Mouse (Mus musculus) common myeloid progenitor, adult 5-6 weeks (primary cell): ENCODE data around the gene Myh9. TPM values are rescaled to one million over a fixed set of nuclear protein-coding genes. Genes with fewer than 3 reads are reported as not detected.
A peak's percentile ranks its signal among the peaks of the same experiment; 100 is the strongest.

Source experiments
- ATAC-seq: replicated peaks from 2 replicates; pipeline ENCODE4 v1.8.0; 2016; ENCODE audit warnings: low read depth, mild to moderate bottlenecking, moderate TSS enrichment, inconsistent platforms; ENCODE audit not compliant: poor library complexity, severe bottlenecking
- total RNA-seq: library from RNA; stranded (forward); fragments of 200-1000, 187-1606 nt; gene quantifications from 2 replicates; pipeline ENCODE4 v1.2.3, GENCODE M21; 2017

Gene Myh9
- 362 and 430 TPM in 2 replicates for total RNA-seq

DNA sequence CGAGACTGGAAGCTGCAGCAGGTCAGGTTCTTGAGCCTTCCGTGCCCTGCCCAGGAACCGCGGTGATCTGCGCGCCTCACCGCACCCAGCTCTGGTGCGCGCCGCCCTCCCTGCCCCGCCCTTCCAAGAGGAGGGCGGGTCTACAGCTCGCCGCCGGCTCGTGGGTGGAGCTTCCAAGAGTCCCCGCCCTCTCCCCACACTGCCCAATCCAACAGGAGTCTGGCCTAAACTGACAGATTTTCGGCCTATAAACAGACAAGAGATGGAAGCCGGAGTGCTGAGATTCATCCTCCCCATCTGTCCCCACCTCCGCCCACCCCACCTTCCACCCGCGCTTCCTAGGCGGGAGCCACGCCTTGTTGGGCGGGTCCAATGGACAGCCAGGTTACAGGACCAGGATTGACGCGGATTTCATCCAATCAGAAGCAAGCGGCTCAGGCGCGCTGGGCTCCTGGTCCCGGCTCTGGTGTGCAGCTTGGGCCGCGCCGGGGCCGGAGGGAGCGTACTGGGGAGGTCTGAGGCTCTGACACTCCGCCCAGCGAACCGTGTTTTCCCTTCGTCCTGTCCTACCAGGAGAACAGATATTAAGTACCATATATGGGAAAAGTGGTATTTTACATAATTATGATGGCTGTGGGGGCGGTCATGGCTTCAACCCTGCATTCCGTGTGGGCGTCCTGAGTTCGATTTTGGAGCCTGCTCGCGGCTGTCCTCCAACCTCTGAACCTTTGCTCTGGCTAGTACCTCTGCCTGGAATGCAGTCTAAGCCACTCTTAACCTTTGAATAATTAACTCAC, at the start of gene Myh9:
Myh9 (minus strand) TSS at position 129 of the 797 bp plus-strand sequence.
- ATAC-seq: peak; percentile 81

GRCm38 (mm10) chr15:77891766-77892165, 49.8 kb upstream of the Myh9 start:
- no peak for ATAC-seq

GRCm38 (mm10) chr15:77889761-77890422, 47.9 kb upstream of the Myh9 start:
- no peak for ATAC-seq

- ATAC-seq: no peak
Measured at GRCm38 (mm10) chr15:77888286-77888685, 46.3 kb upstream of the Myh9 start.

- peak; percentile 46 for ATAC-seq
Measured at GRCm38 (mm10) chr15:77887093-77887488, 45.1 kb upstream of the Myh9 start.

DNA sequence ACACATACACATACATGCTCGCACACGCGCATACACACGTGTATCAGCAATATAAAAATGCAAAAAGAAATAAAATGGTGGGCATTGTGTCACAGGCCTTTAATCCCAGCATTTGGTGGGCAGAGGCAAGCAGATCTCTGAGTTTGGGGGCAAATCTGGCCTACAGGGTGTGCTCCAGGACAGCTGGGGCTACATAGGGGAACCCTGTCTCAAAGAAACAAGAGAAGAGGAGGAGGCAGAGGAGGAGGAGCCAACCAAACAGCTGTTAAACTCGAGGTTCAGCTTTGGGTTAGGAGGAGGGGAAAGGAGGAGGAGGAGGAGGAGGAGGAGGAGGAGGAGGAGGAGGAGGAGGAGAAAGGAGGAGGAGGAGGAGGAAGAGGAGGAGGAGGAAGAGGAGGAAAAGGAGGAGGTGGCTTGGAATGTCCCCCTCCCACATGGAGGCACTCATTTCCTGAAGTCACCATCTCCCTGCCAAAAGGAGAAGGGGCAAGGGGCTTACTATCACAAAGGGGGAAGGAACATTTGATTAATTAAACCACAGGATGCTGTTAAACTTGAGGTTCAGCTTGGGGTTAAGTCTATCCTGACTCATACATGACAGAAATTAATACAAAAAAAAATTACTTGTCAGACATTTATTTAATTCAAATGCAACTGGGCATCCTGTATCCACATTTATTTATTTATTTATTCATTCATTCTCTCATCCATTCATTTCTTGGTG, 44.6 kb upstream of the Myh9 start:
- ATAC-seq: peak; percentile 38

DNA sequence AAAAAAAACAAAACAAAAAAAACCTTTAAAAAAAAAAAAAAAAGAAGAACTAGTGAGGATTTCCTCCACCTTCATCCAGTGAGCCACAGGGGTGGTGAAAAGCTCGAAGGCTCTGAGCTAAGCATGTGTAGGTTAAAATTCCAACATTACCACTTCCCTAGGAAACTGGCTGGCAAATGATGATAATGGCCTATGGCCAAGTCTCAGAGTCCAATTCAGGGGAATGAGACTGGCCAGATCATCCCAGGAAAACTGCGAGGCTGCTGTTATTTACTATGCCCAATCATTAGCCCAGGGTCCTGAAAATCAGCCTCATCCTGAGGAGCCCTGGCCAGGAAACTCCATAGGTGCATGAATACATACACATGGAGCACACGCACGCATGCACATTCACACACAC, 44.0 kb upstream of the Myh9 start:
- ATAC-seq: no peak

- ATAC-seq: no peak
Measured at GRCm38 (mm10) chr15:77885159-77885558, 43.2 kb upstream of the Myh9 start.

- ATAC-seq: no peak
Measured at GRCm38 (mm10) chr15:77883697-77884010, 41.7 kb upstream of the Myh9 start.

DNA sequence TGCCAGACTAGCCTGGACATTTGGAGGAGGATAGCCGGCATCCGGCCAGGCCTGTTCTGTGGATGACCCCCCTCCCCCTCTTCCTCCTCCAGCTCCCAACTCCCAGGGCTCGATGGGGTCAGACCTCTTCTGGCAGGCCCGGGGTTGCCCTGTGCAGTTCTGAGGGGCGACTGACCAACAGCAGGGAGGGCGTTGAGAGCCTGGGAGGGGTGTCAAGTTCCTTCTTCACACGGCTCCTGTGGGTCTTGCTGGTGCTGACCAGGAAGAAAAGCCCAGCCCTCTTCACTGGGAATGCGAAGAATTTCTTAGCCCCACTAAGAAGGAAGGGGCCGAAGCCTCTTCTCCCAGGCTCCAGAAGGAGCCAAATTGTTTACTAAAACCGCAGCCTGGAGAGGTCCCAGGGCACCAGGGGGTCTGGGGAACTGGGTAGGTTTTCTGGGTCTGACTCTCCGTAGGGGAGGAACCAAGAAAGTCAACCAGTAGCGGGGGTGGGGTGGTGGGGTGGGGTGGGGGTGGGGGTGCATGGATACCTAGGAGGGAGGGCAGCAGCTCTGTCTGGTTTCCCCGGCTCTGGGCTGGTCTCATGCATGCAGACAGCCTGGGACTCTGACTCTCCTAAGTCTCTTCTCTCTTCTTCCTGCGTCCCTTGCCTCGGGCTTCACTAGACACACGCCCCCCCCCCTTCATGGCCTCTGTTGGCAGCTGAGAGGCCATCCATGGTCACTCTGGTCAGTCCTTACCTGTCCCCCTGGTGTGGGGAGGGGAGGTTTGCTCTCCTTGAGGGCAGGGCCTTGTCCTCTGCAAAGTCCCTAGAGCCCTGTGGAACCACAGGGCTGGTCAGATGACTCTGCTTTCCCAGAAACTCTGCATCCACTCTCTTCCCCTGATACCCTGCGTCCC, 41.1 kb upstream of the Myh9 start:
- ATAC-seq: no peak

DNA sequence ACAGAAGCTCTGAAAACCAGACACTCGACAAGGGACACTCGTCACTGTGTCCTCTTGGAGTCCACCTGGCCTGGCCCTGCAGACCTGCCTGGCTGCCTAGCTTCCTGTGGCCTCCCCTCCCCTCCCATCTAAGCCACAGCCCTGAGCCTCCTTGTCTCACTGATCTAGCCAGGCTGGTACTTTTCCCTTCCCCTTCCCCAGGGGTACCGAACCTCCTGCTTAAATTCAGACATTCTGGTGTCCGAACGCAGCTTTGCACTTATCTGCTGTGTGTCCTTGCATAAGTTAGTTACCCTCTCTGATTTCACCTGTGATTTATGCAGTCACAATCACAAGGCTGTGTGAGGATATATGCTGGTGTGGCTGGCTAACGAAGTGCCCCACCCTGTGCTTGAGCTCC, 40.3 kb upstream of the Myh9 start:
- ATAC-seq: no peak

GRCm38 (mm10) chr15:77881698-77882097, 39.7 kb upstream of the Myh9 start:
- peak; percentile 70 for ATAC-seq

DNA sequence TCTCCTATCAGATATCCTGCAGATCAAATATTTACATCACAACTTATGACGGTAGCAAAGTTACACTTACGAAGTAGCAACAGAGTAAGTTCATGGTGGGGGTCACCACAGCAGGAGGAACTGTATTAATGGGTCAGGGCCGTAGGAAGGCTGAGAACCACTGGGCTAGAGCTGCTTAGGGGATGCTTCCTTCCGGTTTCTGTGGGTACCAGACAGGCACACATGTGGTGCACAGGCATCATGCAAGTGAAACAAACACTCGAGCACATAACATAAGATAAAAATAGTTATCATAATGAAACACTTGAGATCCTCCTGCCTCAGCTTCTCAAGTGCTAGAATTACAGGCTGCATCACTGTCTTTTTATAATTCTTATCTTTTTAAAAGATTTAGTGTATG, 38.8 kb upstream of the Myh9 start:
- ATAC-seq: no peak

DNA sequence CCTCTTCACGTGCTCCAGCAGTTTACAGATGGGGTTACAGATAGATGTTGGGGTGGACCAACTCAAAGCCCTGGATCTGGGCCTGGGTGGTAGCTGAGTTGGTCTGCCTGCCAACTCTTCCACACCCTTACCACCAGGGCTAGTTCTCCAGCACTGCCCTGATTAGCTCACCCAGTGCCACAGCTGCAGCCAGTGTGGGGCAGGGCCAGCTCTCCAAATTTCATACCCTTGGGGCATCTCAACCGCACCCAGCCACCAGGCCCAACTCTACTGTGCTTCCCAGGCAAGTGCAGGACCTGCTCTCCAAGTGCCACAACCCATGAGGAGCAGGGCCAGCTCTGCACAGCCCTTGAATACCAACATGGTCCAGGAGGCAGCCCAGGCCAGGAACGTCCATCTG, 37.8 kb upstream of the Myh9 start:
- no peak for ATAC-seq

DNA sequence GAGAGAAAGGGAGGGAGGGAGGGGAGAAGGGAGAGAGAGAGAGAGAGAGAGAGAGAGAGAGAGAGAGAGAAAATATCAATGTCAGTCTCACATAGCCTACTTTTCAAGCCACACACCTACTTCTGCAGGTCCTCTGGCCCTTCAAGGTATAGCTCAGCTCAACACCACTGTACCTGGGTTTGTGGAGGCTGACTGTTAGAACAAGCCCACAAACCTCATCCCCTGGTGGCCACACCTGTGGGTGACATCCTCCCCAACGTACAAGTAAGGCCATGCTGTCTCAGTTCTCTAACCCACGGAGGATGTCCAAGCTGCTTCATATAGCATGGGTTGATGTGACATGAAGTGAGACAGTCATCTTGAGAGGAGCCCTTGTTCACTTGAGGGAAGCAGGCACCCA, 35.2 kb upstream of the Myh9 start:
- ATAC-seq: no peak

GRCm38 (mm10) chr15:77876716-77877115, 34.7 kb upstream of the Myh9 start:
- ATAC-seq: no peak

DNA sequence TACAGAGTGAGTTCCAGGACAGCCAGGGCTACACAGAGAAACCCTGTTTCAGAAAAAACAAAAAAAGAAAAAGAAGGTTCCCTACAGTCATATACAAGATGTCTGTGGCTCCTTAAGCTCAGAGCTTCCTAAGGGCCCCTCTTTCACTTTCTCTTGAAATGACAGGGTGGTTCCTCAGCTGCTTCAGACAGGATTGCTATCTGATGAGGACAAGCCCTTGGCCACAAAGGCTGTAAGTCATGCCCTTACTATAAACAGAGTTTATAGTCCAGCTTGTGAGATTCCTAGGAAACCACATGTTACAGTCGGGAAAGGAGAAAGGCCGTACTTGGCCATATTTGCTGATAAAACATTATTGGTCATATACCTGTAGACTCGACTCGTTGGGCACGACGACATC, 34.0 kb upstream of the Myh9 start:
- ATAC-seq: 0 out of 2 replicates have a peak, but pooled peaks have one; percentile 43

DNA sequence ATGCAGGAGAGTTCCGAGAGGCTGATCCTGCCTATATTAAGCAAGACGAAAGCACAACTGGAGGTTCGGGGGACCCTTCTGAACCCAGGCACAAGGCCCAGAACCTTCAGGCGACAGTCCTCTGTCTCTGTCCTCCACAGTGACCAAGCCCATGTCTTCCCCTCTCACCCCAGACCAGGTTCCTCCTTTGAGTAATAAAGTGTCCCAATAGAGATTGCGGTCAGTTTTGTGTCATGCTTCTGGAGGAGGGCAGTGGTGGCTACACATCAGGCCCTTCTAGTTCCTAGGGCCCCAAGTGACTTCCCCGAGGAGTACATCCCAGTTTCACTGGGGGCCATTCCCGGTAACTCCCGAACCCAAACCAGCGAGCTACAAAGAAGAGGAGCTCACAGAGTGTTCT, 32.8 kb upstream of the Myh9 start:
- 0 out of 2 replicates have a peak, but pooled peaks have one; percentile 25 for ATAC-seq

GRCm38 (mm10) chr15:77874310-77874709, 32.3 kb upstream of the Myh9 start:
- ATAC-seq: no peak

- ATAC-seq: no peak
Measured at GRCm38 (mm10) chr15:77873564-77873963, 31.6 kb upstream of the Myh9 start.
